Mouse (Mus musculus) neutrophil, adult 5-6 weeks (primary cell): ENCODE measurements at regions not wholly inside any gene's neighbourhood (a gene's known extent, or its start where the extent isn't known, plus 50 kb on each side); places are given as distances from the start of the nearest gene placed in this dataset.

Experiments used
- ATAC-seq: fragments of 151-379, 151-347 bp; 2 replicates; pipeline ENCODE4 v1.8.0; 2017; ENCODE audit warnings: mild to moderate bottlenecking, moderate TSS enrichment; ENCODE audit not compliant: insufficient number of reproducible peaks, poor library complexity, low FRiP score, severe bottlenecking; ENCODE audit errors: extremely low read depth

GRCm38 (mm10) chr2:30700890-30701289 lies 102.6 kb downstream of the 1700001O22Rik start:
- no peak for ATAC-seq

GRCm38 (mm10) chr2:30700471-30700870 lies 103.0 kb downstream of the 1700001O22Rik start:
- no peak for ATAC-seq

GRCm38 (mm10) chr2:30699797-30700454 lies 103.5 kb downstream of the 1700001O22Rik start:
- ATAC-seq = peak; percentile 84

DNA sequence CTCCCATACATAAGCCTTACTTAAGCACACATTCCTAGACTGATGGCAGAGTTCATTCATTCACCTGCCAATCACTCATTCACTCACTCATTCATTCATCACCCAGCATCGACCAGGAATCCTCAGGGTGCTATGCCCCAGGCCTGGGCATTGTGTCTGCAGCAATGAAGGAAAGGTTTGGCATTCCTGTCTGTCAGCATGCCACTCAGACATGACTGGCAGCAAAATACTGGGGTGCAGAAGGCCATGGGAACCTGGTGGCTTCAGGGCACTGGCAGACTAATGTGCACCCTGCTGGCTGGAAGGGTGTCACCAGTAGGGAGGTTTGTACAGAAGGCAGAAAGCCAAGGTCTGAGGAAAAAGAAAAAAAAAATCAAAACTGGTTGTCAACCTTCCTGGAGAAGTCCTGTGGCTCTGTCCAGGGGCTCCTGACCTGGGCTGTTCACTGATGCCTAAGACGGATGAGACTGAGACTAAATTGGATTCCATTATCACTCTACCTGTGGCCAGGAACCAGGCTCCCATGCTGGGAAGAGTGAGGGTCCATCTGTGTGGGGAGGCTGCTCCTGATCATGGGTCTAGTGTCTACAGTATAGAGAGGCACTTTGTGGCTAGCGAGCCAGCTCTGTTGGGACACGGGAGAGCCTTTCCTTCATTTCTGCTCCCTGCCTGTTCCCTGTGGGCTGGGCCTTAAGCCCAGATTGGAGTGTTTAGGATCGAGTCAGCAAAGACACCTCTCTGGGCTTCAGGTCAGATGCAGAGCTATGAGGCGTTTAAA lies 104.1 kb downstream of the Cstad start:
- no peak for ATAC-seq

- no peak for ATAC-seq
Measured at GRCm38 (mm10) chr2:30697851-30698250, 103.0 kb downstream of the Cstad start.

GRCm38 (mm10) chr2:30695771-30696456 lies 101.1 kb downstream of the Cstad start:
- ATAC-seq = no peak

DNA sequence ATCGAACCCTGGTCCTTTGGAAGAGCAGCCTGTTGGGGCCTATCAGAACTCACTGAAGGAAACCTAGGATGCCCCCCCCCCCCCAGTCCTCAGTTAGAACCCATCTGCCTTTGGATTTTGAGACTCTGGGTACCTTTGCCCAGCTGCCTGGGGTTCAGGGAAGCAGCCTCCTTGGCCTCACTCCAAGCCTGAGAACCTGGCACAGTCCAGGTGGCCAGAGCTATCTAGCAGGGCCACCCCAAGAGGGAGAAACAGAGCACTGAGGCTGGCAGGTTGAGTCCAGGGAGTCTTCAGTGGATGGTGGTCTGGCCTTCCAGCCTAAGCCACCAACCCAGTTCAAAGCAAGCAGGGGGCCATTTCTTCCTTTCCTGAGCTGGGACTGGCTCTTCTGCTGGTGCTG lies 100.2 kb downstream of the Cstad start:
- ATAC-seq = no peak

DNA sequence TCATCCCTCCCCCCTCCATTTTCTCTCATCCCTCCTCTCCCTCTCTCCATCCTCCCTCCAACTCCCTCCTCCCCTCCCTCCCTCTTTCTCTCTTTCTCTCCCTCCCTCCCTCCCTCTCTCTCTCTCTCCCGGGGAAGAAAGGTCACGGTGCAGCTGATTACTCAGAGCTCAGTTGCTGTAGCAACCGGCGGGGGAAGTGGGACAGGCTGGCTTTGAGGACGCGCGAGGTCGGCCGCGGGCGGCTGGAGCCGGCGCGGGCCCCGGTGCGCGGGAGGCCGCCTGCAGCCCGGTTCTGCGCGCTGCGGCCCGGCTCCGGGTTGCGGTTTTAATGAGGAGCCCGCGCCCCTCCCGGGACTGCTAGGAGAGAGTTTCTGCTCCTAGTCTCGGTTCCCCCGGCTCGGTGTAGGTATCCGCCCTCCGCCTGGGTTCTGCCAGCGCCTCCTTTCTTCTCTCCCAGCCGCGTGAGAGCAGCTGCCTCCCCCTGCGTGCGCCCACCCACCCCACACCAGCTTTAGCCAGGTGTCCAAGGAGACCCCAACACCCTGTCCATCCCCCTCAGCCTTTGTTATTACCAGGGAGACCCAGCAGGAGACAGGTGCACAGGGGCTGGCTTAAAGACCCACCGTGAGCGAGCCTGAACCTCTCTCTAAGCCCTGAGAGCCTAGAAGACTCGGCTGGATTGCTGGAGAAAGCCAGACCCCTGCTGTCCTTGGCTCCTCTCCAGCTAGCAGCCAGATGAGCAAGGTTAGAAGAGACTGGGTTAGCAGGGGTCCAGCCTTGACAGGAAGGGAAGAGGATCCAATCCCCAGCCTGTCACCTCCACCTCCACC lies 98.6 kb downstream of the Cstad start:
- peak; percentile 34 for ATAC-seq

GRCm38 (mm10) chr2:30692561-30693205 lies 97.8 kb downstream of the Cstad start:
- ATAC-seq = no peak

DNA sequence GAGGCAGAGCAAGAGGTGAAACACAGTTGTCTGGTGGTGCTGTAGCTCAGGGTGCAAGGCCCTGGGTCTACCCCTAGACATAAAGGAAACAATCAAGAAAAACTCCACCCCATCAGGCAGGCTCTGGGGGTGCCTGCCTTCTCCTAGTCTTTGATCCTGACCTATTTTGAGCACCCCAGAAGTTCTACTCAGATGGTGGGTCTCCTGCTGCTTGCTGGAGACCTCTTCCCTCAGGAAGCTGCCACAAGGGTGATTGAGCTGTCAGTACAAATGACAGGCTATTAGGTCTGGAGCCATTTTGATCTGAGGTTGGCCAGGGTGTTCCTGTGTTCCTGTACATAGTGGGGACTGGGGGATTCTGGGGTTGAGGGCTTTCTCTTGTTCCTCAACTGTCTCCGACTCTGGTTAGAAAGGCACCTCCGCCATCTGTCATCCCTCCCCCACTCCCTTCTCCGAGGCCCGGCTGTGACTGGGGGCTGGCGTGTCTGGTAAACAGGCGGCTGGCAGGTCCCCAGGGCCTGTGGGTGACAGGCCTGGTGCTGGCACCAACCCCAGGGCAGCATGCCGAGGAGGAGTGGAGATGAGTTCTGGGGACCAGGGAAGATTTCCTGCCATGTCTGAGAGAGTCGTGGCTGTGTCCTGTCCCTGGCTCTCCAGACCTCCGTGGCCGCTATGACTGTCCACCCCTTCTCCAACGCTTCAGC lies 97.2 kb downstream of the Cstad start:
- ATAC-seq = 0 out of 2 replicates have a peak, but pooled peaks have one; percentile 6

GRCm38 (mm10) chr2:30690925-30691856 lies 96.4 kb downstream of the Cstad start:
- no peak for ATAC-seq

DNA sequence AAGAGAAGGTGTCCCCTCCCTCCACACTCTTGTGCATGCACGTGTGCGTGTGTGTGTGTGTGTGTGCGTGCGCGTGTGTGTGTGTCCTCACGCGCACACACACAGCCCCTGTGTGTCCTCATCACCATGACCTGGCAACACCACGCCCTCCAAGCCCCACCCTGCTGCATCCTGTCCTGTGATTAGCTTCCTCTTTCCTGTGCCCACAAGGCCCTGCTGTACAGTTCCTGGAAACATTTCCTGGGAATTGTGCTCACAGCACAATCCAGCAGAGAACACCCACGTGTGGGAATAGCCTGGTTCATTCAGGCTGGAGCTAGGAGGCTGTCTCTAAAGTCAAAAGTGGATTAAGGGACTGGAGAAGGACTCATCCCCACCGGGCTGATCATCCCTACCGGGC lies 95.5 kb downstream of the Cstad start:
- ATAC-seq = peak; percentile 75

- no peak for ATAC-seq
Measured at GRCm38 (mm10) chr2:30688402-30688801, 93.6 kb downstream of the Cstad start.

- ATAC-seq = no peak
Measured at GRCm38 (mm10) chr2:30687121-30687551, 92.3 kb downstream of the Cstad start.

- no peak for ATAC-seq
Measured at GRCm38 (mm10) chr2:30686359-30686758, 91.5 kb downstream of the Cstad start.

DNA sequence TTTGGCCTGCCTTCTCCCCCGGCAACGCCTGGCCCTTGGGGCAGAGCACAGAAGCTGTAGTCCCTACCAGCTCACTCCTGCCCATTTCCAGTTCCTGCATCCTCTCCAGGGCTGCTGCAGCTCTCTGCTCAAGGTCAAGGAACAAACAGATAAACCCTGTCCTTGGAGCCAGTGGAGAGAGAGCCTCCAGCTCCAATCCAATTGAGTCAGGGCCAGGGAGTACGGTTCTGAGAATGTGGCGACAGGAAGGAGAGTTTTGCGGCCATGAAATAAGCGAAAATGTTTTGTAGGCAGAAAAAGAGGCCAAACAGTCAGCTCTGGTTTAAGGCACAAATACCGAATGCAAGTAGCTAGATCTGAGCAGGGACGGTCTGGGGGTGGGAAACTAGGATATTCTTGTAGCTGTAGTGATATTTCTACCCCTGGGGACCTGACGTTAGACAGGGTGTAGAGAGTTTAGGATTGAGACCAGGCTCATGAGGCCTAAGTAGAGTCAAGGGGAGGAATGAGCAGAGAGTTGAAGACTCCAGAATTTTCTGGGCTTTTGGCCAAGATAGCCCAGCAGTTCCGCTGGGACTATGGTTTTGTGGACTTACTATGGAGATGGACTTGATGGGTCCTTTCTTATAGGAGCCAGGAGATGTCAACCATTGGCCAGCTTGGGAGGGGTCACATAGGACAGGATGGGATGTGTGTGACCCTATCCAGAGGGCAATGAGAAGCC lies 90.5 kb downstream of the Cstad start:
- ATAC-seq = no peak
